Mouse (Mus musculus): ENCODE results near the gene Srsf2. TPM values are rescaled to one million over a fixed set of nuclear protein-coding genes. Genes with fewer than 3 reads are reported as not detected.
"Not testable (repeated sequence)": the region's sequence is repeated elsewhere in the genome, so short reads cannot be mapped to it uniquely, and the experiment has no call there.

The Srsf2 gene
- 100 to 1,000 TPM; 196 to 197 TPM for total RNA-seq (2021)

DNA sequence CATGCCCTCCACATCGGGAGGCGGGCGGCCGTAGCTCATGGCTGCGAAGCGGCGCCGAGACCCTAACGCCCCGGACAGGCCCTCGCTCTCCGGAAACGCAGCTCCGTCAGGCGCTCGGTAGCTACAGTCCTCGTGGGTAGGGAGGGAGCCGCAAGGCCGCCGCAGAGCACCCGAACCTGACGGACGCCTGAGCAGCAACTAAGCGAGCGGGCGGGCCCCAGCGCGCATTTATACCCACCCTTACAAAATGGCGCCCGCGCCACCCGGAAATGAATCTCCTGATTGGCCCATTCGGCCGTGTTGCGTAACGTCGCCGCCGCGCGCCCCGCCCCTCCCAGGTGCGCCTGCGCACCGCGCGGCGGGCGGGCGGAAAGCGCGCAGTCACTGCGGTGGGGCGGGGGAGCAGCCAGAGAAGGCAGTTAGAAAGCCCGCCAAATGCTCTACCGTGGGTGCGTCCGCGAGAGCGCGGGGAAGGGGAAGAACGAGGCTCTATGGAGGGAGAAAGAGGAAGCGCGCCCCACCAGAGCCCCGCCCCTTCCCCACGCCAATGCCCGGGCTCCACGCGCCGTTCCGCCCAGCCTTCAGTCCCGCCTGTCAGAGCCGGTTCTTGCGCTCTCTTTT lies at the start of gene Srsf2:
TSS of gene Srsf2 (minus strand) at position 204 of the 621 bp plus-strand sequence.
- intact Hi-C loops (cut with DNase I): loop anchor here (1.0 kb wide), 1 partner anchor 10 kb away; the partner anchor contains the start of genes Jmjd6 and Mettl23
- peak; percentile 97 to 98 for DNase-seq

DNA sequence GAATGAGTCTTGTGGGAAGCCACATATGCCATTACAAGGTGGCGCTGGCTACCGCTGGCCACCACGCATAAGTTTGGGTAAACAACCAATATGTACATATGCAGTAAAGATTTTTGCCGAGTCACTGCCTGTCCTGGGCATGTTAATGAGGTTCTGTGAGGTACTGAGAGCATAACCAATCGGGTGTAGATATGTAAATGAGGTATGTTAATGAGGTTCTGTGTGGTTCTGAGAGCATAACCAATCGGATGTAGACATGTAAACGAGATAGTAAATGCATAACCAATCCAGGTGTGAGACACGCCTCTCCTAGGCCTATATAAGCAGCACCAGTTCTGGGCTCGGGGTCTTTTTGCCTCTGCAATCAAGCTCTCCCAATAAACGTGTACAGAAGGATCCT lies 49.7 kb upstream of the Srsf2 start:
- intact Hi-C loops (cut with DNase I); DNase-seq: not testable (repeated sequence)

DNA sequence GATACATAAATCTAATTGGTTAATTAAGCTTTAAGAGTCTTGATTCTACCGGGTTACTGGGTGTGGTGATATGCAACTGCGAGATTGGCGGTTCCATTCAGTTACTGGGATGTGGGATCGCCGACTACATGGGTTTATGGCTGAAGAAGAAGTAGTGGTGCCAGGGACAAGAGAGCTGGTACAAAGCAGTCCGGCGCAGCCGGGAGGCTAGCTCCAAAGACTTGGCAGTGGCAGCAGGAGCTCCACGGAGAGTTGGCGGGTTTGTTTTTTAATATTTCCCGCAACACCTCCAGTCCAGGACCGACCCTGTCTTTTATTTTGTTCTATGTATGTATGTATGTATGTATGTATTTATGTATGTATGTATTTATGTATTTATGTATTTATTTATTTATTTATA lies 46.4 kb upstream of the Srsf2 start:
- no peak for DNase-seq
- intact Hi-C loops (cut with DNase I): no loop called here

DNA sequence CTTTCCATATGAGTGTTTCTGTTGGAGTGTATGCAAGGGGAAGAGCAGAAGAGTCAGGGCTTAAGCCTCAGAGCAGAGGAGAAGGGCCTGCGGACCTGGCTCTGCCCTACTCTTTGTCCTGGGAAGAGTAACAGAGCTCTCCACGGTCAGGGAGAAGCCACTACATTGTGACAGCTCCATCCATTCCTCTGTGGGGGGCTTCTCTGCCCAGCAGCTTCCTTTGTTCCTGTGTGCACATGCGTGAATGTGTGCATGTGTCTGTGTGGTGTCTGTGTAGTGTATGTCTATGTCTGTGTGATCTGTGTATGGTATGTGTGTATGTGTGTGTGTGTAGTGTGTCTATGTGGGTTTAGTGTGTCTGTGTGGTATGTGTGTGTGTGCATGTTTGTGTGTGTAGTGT lies 42.5 kb upstream of the Srsf2 start:
- no peak for DNase-seq
- intact Hi-C loops (cut with DNase I): no loop called here

DNA sequence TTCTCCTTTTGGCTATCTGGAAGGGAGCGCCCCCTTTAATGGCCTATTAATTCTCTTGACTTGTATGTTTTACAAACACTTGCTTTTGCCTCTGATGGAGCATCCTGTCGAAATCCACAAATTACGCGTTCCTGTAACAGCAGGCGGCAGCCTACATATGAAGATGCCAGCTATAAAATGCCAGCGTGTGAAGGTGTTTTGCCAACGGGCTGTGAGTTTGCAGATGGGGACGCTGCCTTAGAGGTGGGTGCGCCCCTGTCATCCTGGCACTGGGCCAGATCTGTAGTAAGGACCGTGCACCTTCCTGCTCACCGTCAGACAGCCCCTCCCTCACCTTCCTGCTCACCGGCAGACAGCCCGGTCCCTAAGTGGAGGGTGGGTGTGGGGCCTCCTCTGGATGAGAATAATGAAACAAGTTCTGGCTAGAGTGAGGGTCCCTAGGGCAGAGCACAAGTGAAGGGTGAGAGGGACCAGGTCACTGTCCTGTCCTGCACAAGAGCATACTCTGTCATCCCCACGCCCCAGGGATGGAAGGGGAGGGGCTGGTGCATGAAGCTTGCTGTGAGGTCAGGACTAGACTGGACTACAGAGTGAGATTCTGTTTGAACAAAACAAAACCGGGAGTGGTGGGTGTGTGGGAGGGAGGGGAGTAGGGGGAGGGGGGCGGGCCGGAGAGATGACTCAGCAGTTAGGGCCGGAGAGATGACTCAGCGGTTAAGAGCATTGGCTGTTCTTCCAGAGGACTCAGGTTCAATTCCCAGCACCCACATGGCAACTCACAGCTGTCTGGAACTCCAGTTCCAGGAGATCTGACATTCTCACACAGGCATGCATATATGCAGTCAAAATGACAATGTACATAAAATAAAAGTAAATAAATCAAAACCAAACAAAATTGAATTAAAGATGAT lies 40.9 kb upstream of the Srsf2 start:
- intact Hi-C loops (cut with DNase I): no loop called here
- DNase-seq: no peak

DNA sequence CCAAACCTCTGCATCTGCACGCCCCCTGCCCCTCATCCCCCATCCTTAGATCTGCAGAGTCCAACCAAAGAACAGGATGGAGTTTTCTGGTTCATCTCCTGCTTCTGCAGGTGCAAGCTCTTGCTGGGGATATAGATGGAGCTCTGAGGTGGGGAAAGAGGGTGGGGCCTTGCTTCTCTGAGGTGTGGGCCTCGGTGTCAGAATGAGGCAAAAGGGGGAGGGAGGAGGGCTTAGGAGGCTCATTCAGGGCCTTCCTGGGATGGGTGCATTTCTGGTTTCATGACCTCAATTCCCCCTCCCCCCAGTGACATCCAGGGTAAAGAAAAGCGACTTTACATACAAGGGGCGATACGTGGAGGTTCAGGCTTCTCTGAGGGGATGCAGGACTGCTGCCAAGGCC lies 34.2 kb upstream of the Srsf2 start:
- intact Hi-C loops (cut with DNase I): loop anchor here (5.0 kb wide), 1 partner anchor 105 kb away; no protein-coding TSS in a partner anchor
- DNase-seq: no peak

DNA sequence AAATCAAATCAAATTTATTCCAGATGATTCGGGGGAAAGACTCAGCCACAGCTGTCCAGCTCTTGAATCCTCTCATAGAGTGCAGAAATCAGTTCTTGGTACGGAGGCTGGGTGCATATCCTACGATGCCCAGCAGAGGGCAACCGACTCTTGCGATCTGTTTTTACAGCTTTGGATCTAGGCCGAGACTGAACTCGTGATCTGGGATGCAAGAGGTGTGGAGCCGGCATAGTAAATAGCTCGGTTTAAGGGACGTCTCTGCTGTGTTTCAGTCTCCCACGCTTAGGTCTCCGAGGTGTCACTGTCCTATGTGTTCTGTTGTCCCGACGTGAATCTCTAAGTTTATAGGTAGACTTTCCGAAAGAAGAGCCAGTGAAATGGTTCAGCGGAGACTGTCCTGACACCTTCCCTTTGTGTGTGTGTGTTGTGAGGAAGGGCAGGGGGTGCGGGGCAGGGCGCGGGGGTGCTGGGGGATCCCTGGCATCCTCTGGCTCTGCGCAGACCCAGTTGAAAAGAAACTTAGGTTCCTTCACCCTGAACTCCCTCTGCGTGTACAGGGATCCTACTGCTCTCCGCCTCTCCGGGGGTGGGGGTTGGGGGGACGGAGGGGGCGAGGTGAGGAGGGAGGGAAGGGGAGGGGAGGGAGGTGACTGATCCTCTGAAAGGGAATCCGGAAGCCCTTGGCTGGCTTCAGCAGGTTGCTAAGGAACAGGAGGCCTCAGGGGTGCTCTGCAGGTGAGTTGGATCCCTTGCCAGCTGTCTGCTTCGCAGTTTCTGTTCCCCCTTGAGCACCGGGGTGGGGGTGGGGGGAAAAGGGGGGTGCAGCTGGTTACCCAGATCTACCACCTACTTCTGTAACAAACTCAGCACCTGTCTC lies 32.6 kb upstream of the Srsf2 start:
- intact Hi-C loops (cut with DNase I): loop anchor here (1.0 to 5.0 kb wide), 2 partner anchors 107 to 172 kb away; no protein-coding TSS in a partner anchor
- DNase-seq: peak; percentile 84 to 89

DNA sequence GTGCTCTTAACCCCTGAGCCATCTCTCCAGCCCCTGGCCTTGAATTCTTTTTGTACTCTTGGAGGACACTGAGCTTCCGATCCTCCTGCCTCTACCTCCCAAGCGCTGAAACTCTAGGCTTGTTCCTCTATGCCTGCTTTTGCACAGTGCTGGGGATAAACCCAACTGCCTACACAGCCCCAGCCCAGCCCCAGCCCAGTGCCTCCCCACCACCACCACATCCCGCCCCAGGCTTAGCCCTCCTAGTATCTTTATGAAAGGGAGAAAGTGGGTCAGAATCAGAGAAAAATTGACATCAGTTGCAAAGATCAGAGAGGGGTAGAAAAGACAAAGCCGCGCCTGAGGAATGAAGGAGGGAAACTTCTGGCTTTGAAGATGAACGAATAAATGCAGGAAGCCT lies 31.2 kb upstream of the Srsf2 start:
- intact Hi-C loops (cut with DNase I): no loop called here
- DNase-seq: no peak

DNA sequence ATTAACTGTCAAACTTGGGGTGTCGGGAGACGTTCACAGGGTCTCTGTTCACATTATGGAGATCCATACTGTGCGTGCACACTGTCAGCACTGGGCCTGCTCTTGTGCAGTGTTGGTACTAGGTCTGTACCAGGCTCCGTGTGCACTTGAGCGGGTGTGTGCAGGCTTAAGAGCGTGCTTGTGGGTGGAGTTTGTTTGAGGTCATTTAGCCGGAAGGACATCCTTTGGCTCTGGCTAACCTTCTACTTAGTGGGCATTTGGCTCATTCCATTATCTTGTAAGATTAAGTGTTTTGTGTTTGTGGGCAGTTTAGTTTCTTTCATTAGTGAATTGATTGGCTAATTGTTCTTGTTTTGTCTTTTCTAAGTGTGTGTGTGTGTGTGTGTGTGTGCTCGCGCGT lies 29.6 kb upstream of the Srsf2 start:
- DNase-seq: no peak
- intact Hi-C loops (cut with DNase I): no loop called here

DNA sequence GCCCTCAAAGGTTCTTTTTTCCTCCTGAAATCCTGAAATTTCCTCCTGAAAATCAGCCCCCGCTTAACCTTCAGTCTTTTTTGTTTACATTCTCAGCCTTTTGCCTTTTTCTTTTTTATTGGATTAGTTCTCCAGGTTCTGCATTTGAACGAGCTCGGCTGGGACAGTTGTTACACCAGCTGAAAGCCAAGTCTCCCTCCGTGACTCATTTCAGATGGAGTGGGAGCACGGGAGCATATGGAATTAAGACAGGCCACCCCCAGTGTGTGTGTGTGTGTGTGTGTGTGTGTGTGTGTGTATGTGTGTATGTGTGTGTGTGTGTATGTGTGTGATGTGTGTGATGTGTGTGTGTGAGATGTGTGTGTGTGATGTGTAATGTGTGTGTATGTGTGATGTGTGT lies 28.5 kb upstream of the Srsf2 start:
- no peak for DNase-seq
- intact Hi-C loops (cut with DNase I): no loop called here

DNA sequence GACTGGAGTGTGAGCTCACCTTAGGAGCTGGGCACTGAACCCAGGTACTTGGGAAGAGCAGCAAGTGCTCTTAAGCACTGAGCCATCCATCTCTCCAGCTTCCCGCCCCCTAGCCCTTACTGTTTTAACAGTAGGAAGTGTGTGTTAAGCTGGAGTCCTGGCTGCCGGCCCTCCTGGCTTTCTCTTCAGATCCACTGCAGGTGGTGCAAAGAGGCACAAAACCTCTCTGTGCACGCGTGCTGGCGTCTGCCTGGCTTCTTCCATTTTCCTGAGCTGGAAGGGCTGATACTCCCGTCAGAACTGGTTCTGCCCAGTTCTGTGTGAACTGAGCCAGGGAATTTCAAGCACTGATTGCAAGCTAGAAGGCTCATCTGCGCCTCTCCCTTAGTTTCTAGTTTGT lies 27.9 kb upstream of the Srsf2 start:
- no peak for DNase-seq
- intact Hi-C loops (cut with DNase I): no loop called here

DNA sequence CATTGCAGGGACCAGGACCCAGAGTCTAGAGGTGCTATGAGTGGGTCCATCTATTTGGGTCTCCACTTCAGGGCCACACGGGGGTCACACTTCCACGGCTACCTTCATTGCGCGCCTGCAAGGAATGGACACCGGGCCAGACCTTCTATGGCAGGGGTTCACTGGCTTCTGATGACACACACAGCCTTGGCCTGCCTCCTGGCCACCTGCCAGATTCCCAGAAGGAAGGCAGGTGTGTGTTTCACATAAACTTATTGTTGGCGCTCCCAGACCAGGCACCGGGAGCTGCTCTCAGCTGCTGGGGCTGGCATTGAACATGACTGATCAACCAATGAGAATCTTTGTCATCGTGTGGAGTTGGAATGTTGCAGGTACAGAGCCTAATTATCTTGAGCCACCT lies 25.6 kb upstream of the Srsf2 start:
- intact Hi-C loops (cut with DNase I): no loop called here
- DNase-seq: no peak

DNA sequence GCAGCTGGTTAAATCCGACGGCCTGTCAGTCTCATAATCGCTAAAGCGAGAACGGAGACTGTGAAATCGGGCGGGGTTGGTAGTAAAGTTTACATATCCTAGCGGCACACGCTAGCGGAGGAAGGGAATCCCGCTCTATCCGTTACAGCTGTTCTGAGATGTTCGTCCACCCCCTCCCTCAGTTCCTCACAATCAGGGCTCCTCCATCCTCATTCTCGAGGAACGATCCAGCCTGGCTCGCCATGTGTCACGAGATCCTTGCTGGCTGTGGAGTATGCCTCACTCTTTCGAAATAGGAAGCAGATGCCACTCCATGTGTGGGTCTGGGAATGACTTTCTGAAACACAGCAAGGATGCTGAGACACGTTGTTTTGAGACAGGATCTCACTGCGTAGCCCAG lies 21.1 kb upstream of the Srsf2 start:
- intact Hi-C loops (cut with DNase I): no loop called here
- DNase-seq: no peak

DNA sequence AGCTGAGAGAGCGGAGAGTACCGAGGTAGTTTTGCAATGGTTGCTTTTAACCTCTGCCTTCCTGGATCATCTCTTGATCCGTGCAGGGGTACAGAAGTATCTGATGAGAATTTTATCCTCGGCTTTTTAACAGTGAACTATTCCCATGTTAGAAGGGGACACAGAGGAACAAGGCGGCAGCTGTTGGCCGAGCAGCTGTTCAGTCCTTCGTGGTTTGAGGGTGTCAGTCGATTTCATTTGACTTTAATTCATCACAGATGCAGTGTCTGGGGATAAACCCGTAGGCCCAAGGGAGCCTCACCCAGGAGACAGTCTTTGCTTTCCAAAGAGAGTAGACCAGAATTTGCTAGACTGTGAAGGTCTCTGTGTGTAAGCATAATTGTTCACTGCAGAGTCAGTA lies 18.6 kb upstream of the Srsf2 start:
- intact Hi-C loops (cut with DNase I): no loop called here
- no peak for DNase-seq

DNA sequence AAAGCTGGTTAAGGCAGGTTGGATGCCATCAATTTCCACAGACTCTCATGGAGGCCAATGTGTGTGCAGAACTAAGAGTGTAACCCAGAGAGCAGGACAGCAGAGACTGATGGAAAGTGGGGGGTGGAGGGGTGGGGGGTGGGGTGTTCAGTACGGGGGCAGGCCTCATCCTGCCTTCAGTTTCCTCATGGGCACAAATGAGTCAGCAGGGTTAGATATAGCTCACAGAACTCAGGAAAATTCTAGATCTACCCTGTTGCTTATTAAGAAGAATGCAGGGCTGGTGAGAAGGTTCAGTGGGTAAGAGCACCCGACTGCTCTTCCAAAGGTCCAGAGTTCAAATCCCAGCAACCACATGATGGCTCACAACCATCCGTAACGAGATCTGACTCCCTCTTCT lies 16.7 kb upstream of the Srsf2 start:
- intact Hi-C loops (cut with DNase I): no loop called here

DNA sequence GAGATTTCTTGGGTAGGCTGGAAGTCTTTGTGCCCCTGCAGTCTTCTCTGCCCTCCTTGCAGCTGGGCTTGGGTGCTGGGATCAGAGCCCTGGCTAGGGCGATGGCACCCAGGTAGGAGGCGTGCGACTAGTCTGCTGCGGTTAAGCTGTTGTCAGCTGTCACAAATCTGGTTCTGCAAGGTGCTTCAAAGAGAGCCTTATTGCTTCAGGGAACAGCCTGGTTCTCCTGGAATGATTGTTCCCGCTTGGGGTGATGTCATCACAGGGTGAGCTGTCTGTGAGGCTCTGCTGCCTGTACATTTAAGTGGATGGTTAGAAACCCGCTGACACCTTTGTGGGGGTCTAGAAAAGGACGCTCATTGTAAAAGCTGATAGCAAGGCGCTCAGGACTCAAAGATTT lies 16.3 kb upstream of the Srsf2 start:
- intact Hi-C loops (cut with DNase I): no loop called here

More for the DNA sequence above, 16.7 kb upstream of the Srsf2 start:
- DNase-seq: no peak

DNA sequence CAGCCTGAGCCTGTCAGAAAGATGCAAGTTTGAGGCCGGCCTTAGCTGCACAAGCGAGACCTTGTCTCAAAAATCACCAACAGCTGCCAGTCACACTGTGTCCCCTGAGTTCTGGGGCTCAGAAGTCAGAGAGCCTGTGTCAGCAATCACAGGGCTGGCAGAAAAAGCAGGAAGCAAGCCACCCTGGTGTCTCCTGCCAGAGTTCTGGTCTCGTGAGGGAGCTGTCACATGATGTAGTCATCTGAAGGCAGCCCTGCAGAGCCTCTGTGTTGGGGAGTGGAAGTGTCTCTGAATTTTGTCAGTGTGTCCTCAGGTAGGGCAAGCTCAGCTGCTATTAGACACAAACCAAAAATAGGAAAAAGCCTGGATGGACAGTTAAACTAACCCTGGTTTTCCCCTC lies 15.2 kb upstream of the Srsf2 start:
- intact Hi-C loops (cut with DNase I): no loop called here
- DNase-seq: peak; percentile 83 to 90

More for the DNA sequence above, 16.3 kb upstream of the Srsf2 start:
- no peak for DNase-seq

DNA sequence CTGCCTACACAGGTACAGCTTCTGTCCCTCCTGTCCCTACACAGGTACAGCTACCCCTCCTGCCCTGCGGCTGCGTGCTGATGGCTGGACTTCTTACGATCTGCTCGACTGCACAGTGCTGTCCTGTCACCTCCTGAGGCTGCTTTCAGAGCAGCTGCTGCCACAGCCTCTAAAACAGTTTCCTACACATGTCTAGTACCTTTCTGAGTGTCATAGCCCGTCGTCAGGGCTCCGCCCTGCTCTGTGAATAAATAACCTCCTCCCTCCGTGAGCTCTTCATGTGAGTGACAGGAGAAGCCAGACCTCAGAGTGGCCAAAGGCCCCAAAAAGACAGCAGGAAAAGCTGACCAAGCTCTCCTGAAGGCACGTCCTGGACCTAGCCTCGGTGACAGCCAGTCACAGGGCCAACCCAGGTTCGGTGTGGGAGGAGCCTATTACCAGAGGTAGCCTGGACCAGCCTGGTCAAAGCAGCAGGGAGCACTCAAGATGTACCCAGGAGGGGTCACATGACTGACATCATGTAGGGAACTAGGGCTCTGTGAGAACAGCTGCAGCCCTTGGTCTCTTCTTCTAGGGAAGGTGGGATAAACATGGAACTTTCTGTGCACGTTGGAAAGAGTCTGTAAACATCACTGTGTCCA lies 13.2 kb upstream of the Srsf2 start:
- intact Hi-C loops (cut with DNase I): no loop called here
- no peak for DNase-seq

DNA sequence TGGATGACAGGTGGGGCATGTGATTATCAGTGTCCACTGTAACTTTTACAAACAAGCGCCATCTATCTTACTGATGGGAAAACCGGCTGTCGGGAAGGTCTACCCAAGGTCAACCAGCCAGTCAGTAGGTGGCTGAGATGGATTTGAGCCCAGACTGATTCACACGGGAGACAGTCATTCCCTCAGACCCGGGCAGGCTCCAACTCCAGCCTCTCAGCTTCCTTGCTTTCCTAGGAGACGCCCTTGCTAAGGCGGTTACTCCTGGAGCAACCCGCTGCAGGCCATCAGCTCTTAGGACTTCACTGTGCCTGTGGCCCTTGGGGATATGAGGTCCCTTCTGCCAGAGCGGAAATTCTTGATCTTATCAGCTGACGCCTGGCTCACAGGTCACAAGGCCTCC lies 11.6 kb upstream of the Srsf2 start:
- intact Hi-C loops (cut with DNase I): no loop called here
- DNase-seq: peak; percentile 55 to 64

DNA sequence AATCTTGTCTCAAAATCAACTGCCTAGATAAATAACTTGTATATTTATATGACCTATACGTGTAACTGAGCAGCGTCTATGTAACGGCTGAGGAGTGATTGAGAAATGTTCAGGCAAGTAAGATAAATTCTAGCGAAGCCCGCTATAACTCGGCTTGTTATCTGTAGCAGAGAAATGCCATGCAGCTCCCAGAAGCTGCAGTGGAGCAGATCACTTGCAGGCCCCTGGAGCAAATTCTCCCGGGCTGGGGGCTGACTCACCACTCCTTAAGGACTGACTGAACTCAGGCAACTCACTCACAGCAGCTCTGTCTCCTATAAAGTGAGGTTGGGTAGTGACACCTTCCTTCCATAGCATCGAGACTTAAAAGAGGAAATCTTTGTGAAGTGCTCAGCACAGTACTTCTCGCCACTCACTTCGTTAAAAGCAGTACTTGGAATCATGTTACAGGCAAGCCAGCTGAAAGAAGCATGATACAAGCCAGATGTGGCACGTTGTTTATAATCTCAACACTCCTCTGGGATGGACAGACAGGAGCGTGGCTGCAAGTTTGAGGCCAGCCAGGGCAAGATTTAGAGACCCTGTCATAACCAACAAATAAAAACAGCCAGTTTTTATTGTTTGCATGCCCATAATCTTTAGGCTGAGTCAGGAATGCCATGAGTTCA lies 4.4 kb upstream of the Srsf2 start:
- DNase-seq: no peak
- intact Hi-C loops (cut with DNase I): no loop called here
